Mouse (Mus musculus) lung, adult 2 months (tissue): Measurements from ENCODE around the gene Cdc45.

Experiments used
- CTCF ChIP-seq: fragments of 200-500 bp; IDR thresholded peaks from 2 replicates; pipeline ENCODE4 v1.5.1; 2011; ENCODE audit warnings: mild to moderate bottlenecking, low read length, control low read depth; ENCODE audit not compliant: insufficient read depth
- POLR2A ChIP-seq: fragments of 200-500 bp; IDR thresholded peaks from 2 replicates; pipeline ENCODE4 v1.6.1; 2011; ENCODE audit warnings: low read depth, mild to moderate bottlenecking, control low read depth, low read length, borderline replicate concordance; ENCODE audit errors: extremely low read depth

DNA sequence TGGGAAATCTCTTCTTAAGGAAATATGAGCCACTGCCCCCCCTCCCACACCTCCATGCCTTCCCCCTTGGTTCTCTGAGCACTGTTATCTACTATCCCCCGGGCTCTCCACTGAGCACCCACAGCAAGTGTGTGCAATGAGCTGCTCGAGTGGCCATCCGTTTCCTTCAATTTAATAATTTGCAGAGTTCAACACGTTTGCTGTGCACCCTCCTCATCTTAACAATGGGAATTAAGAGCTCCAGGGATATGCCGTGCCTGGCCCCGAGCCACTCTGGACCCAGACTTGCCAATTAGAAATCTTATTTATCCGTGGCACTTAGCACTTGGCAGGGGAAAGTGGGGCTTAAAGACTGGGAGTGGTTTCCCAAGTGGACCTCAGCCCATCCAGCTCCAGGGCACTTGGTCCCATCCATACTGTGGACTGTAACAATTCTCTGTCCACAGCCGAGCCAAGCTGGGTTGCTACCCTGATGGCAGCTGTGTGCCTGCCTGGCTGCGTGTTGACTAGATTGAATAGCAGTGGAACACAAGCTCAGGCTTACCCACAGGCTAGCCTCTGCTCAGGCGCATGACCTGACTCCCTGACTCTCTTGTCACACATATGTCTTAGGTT is 59.8 kb downstream of the Cdc45 start:
- TF ChIP-seq POLR2A (no peak), CTCF (no peak)
